Mouse (Mus musculus): Measurements from ENCODE around the gene Hmgcl. TPM values are rescaled to one million over a fixed set of nuclear protein-coding genes. Genes with fewer than 3 reads are reported as not detected.

The Hmgcl gene
- total RNA-seq, 2 experiments from 2014 or later = 33.4 to 34.1 TPM

DNA sequence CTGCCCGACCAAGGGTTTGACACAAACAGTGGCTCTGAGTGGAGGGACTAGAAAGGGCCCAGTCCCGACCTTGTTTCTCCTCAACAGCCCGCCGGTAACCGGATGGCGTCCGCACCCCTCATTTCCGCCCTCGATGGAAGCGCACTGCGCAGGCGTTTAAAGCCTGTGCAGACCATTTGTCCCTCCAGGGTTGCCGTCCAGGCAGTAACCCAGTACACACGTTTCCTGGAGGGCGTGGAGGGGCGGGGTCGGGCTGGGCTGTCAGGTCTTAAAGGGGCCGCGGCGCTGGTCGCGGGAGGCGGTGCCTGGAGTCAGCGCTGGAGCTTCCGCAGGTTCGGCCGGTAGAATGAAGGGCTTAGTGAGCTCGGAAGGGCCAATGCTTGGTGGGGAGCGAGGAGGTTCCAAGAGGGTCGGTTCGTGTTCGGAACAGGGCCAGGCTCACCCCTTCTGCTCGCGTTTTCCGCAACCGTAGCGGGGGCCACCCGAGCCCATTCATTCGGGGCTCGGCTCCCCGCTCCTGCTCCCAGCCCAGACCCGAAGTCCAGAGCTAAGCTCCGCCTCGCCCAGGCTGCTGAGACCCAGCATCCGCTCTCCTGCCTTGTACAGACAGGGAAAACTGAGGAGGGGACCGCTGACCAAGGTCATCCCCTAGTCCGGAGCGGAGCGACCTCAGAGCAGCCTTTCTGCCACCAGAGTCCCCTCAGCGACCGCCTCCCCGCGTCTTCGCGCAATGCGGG lies 17.4 kb downstream of the Hmgcl start, which contains the start of gene Gale:
Gene Gale, plus strand, starts transcription at position 271 of the 737 bp plus-strand sequence.
- H3K27ac ChIP-seq = peak within 1 kb of the TSS; percentile 99
- intact Hi-C loops (cut with DNase I) = loop anchor here (1.0 kb wide), 1 partner anchor 9 kb away; the partner anchor contains the start of gene Lypla2
- H3K4me3 ChIP-seq = peak within 1 kb of the TSS; percentile 59
- peak; percentile 94 to 95 for DNase-seq (ENCODE audit: extremely low spot score in 1 of 2, low spot score in 2 of 2)
- TF ChIP-seq CTCF (IDR thresholded peaks at IDR 0.05) = no peak

DNA sequence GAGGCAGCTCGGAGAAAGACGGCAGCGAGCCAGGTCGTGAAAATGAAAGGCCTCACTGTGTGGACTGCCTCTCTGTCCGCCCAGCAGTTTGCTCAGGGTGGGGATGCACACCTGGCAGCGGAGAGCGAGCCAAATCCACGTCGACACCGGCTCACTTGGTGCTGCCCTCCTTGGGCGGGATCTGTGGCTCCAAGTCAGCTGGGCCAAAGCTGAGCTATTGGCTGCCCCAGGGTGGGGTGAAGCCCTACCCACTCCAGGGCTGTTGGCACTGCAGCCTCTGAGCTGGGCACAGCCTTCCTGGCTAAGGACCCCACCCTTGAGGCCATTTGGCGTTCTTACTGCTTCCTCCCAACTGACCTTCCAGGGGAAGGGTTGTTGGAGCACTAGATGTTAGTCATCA lies 18.2 kb downstream of the Hmgcl start:
- intact Hi-C loops (cut with DNase I) = no loop called here
- Histone ChIP-seq H3K4me3 (peak overlapping the region; percentile 59), H3K27ac (peak overlapping the region; percentile 99)
- DNase-seq (ENCODE audit: extremely low spot score in 1 of 2, low spot score in 2 of 2) = peak; percentile 48 to 50
- no peak for TF ChIP-seq CTCF (IDR thresholded peaks at IDR 0.05)

DNA sequence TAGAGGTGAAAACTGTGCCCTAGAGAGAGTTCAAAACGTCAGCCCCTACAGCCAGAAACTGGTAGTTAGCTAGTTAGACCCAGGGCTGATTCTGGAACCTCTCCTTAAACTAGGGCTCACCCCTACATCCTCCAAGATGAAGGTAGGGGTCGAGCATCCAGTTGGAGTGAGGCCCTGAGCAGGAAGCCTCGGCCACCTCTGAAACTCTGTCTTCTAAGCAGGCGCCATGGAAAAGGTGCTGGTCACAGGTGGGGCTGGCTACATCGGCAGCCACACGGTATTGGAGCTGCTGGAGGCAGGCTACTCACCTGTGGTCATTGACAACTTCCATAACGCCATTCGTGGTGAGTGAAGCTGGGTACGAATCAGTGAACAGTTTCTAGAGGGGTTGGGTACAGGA lies 18.9 kb downstream of the Hmgcl start:
- no peak overlapping the region for H3K27ac ChIP-seq
- no peak for DNase-seq (ENCODE audit: extremely low spot score in 1 of 2, low spot score in 2 of 2)
- no peak for TF ChIP-seq CTCF (IDR thresholded peaks at IDR 0.05)
- H3K4me3 ChIP-seq = no peak overlapping the region
- intact Hi-C loops (cut with DNase I) = no loop called here

- Histone ChIP-seq H3K27ac (no peak overlapping the region), H3K4me3 (no peak overlapping the region)
- TF ChIP-seq CTCF (IDR thresholded peaks at IDR 0.05) = no peak
- intact Hi-C loops (cut with DNase I) = no loop called here
- no peak for DNase-seq (ENCODE audit: extremely low spot score in 1 of 2, low spot score in 2 of 2)
Observed at GRCm38 (mm10) chr4:135966283-135966682, 20.0 kb downstream of the Hmgcl start.

GRCm38 (mm10) chr4:135967086-135967760 lies 21.0 kb downstream of the Hmgcl start:
- no peak overlapping the region for H3K27ac ChIP-seq

GRCm38 (mm10) chr4:135968271-135968869 lies 22.1 kb downstream of the Hmgcl start:
- Histone ChIP-seq H3K27ac (no peak overlapping the region), H3K4me3 (no peak overlapping the region)
- intact Hi-C loops (cut with DNase I) = no loop called here
- no peak for TF ChIP-seq CTCF (IDR thresholded peaks at IDR 0.05)
- DNase-seq (ENCODE audit: extremely low spot score in 1 of 2, low spot score in 2 of 2) = no peak

More at GRCm38 (mm10) chr4:135967086-135967760, 21.0 kb downstream of the Hmgcl start:
- no peak for TF ChIP-seq CTCF (IDR thresholded peaks at IDR 0.05)
- DNase-seq (ENCODE audit: extremely low spot score in 1 of 2, low spot score in 2 of 2) = no peak
- intact Hi-C loops (cut with DNase I) = no loop called here
- no peak overlapping the region for H3K4me3 ChIP-seq

DNA sequence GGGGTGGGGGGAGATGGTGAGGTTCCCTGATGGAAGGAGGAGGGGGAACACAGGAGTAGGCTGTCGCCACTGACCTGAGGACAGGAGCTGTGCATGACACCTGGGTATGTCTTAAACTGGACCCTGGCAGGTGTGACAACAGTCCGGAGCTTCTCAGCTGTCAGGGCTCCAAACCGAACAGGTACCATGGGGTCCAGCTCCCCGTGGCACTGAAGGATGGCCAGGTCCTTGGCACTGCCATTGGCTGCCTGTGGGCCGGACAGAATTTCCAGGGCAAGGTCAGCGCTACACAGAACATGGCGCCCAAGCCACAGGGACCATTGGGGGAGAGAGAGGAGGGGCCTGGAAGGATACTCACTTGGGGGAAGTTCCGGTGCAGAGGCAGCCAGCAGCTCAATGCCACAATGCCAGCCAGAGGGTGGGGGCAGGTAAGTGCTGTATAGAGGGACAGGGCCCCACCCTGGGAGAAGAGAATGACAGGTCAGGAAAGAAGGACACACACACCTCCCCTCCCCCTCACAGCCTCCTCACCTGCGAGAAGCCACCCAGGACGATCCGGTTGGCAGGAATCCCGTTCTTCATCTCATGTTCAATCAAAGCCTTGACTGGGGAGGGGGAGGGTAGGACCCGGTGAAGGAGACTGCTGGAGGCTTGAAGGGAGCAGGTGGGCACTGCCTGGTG lies 23.0 kb downstream of the Hmgcl start:
- no peak for TF ChIP-seq CTCF (IDR thresholded peaks at IDR 0.05)
- intact Hi-C loops (cut with DNase I) = no loop called here
- Histone ChIP-seq H3K4me3 (no peak overlapping the region), H3K27ac (no peak overlapping the region)
- no peak for DNase-seq (ENCODE audit: extremely low spot score in 1 of 2, low spot score in 2 of 2)

- no peak for DNase-seq (ENCODE audit: extremely low spot score in 1 of 2, low spot score in 2 of 2)
- TF ChIP-seq CTCF (IDR thresholded peaks at IDR 0.05) = no peak
- intact Hi-C loops (cut with DNase I) = loop anchor here (5.0 kb wide), 1 partner anchor 82 kb away; the partner anchor contains the start of gene Rpl11
- Histone ChIP-seq H3K4me3 (no peak overlapping the region), H3K27ac (no peak overlapping the region)
Observed at GRCm38 (mm10) chr4:135970585-135970984, 24.3 kb downstream of the Hmgcl start.

DNA sequence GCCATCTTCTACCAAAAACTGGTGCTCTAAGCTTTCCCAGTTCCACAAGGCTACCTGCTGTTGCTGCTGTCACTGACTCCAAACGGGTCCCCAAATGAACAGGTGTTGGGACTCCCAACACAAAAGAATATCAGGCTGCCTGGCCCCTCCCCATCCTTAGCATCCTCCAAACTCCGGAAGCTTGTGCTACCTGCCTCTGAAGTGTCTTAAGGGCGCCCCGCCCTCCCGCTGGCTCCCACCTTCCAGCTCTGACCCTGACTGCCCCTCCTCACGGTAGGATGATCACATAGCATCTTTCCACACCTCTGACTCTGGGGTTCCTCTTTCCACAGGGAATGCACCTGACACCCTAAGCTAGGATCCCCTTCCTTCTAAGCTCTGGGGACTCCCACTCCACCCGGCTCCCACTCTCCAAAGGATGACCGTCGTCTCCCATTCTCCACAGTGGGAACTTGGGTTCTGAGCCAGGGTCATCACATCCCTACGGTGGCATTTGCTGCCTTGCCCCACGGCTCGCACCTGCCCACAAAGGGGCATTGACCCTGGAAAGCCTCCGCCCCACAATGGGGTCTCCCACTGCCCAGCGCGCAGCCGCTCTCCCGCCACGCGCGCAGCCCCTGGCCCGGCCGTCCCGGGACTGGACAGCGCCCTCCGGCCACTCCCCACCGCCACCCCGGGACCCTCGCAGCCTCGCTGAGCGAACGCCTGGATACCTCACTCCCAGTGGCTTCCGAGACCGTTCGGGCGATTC lies 25.7 kb downstream of the Hmgcl start:
- H3K4me3 ChIP-seq = peak overlapping the region; percentile 94
- DNase-seq (ENCODE audit: extremely low spot score in 1 of 2, low spot score in 2 of 2) = no peak
- TF ChIP-seq CTCF (IDR thresholded peaks at IDR 0.05) = no peak
- H3K27ac ChIP-seq = peak overlapping the region; percentile 96
- intact Hi-C loops (cut with DNase I) = loop anchor here (1.0 to 5.0 kb wide), 2 partner anchors 9 to 80 kb away; partner anchors contain the start of genes Gale and Rpl11

DNA sequence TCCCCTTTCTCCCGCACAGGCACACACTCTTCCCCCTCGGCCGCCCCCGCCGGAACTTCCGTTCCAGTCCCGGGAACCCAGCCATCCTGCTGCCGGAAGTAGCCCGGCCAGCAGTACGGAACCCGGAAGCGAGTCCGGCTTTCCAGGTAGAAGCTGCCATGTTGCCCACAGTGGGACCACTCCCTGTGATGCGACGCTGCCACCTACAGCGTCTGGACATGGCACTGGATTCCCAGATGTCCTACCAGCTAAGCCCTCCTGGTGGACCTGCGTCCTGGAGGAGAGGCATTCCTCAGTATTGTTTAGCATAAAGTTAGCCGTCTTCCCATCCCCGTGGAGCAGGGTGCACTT lies 26.3 kb downstream of the Hmgcl start, which contains the start of gene Lypla2:
Gene Lypla2, minus strand, starts transcription at position 71 of the 351 bp plus-strand sequence.
- intact Hi-C loops (cut with DNase I) = loop anchor here (1.0 to 5.0 kb wide), 2 partner anchors 9 to 80 kb away; partner anchors contain the start of genes Gale and Rpl11
- TF ChIP-seq CTCF (IDR thresholded peaks at IDR 0.05) = no peak; the same call in 1 of the 2 replicates
- peak; percentile 88 to 92 for DNase-seq (ENCODE audit: extremely low spot score in 1 of 2, low spot score in 2 of 2)
- Histone ChIP-seq H3K27ac (peak within 1 kb of the TSS; percentile 96), H3K4me3 (peak within 1 kb of the TSS; percentile 94)

Measured in left cerebral cortex, adult 2 months (tissue).